Mouse (Mus musculus): Measurements from ENCODE around the gene Rmnd1. TPM values are rescaled to one million over a fixed set of nuclear protein-coding genes. Genes with fewer than 3 reads are reported as not detected.
"Not testable (repeated sequence)": the region's sequence is repeated elsewhere in the genome, so short reads cannot be mapped to it uniquely, and the experiment has no call there.

Gene Rmnd1
- polyA plus RNA-seq (2015; fragmentation: Nextera tagmentation; extraction: Ambion mirVana) = 37.1 and 38.7 TPM in 2 replicates

- peak; percentile 95 for DNase-seq (ENCODE audit: low spot score)
These were observed at the start of gene Rmnd1, which contains the start of gene Armt1 for GRCm38 (mm10) chr10:4432123-4432931. Gene Rmnd1 (minus strand): TSS chr10:4432388. Gene Armt1 (plus strand): TSS chr10:4432467.

GRCm38 (mm10) chr10:4481695-4482094, 49.5 kb upstream of the Rmnd1 start:
- DNase-seq (ENCODE audit: low spot score) = no peak

GRCm38 (mm10) chr10:4480929-4481328, 48.7 kb upstream of the Rmnd1 start:
- no peak for DNase-seq (ENCODE audit: low spot score)

- DNase-seq (ENCODE audit: low spot score) = no peak
These were observed 44.4 kb upstream of the Rmnd1 start for GRCm38 (mm10) chr10:4476604-4477003.

- no peak for DNase-seq (ENCODE audit: low spot score)
These were observed 43.2 kb upstream of the Rmnd1 start for GRCm38 (mm10) chr10:4475431-4475830.

- DNase-seq (ENCODE audit: low spot score) = no peak
These were observed 41.4 kb upstream of the Rmnd1 start for GRCm38 (mm10) chr10:4473591-4473993.

GRCm38 (mm10) chr10:4469406-4469805, 37.2 kb upstream of the Rmnd1 start:
- no peak for DNase-seq (ENCODE audit: low spot score)

GRCm38 (mm10) chr10:4465799-4466198, 33.6 kb upstream of the Rmnd1 start:
- no peak for DNase-seq (ENCODE audit: low spot score)

GRCm38 (mm10) chr10:4460201-4460600, 28.0 kb upstream of the Rmnd1 start:
- DNase-seq (ENCODE audit: low spot score) = no peak

- DNase-seq (ENCODE audit: low spot score) = no peak
These were observed 24.2 kb upstream of the Rmnd1 start for GRCm38 (mm10) chr10:4456409-4456808.

- no peak for DNase-seq (ENCODE audit: low spot score)
These were observed 3.2 kb upstream of the Rmnd1 start for GRCm38 (mm10) chr10:4435416-4435815.

GRCm38 (mm10) chr10:4433871-4434270, 1.7 kb upstream of the Rmnd1 start:
- DNase-seq (ENCODE audit: low spot score) = not testable (repeated sequence)

- DNase-seq (ENCODE audit: low spot score) = peak; percentile 45
These were observed 988 bp upstream of the Rmnd1 start for GRCm38 (mm10) chr10:4432996-4433755.

- DNase-seq (ENCODE audit: low spot score) = no peak
These were observed 454 bp downstream of the Rmnd1 start for GRCm38 (mm10) chr10:4431746-4432122.

GRCm38 (mm10) chr10:4430826-4431225, 1.4 kb downstream of the Rmnd1 start:
- no peak for DNase-seq (ENCODE audit: low spot score)

- DNase-seq (ENCODE audit: low spot score) = no peak
These were observed 1.8 kb downstream of the Rmnd1 start for GRCm38 (mm10) chr10:4430399-4430798.

- DNase-seq (ENCODE audit: low spot score) = no peak
These were observed 6.9 kb downstream of the Rmnd1 start for GRCm38 (mm10) chr10:4425245-4425644.

GRCm38 (mm10) chr10:4407191-4407590, 25.0 kb downstream of the Rmnd1 start:
- DNase-seq (ENCODE audit: low spot score) = no peak

- DNase-seq (ENCODE audit: low spot score) = no peak
These were observed 26.7 kb downstream of the Rmnd1 start for GRCm38 (mm10) chr10:4405511-4405910.

- DNase-seq (ENCODE audit: low spot score) = peak; percentile 71
These were observed 27.2 kb downstream of the Rmnd1 start for GRCm38 (mm10) chr10:4404895-4405491.

GRCm38 (mm10) chr10:4398058-4398457, 34.1 kb downstream of the Rmnd1 start:
- no peak for DNase-seq (ENCODE audit: low spot score)

GRCm38 (mm10) chr10:4395321-4395720, 36.9 kb downstream of the Rmnd1 start:
- no peak for DNase-seq (ENCODE audit: low spot score)
